Mouse (Mus musculus) left cerebral cortex, adult 18-20 months (tissue): ENCODE measurements around the gene Csnk2b. TPM values are rescaled to one million over a fixed set of nuclear protein-coding genes. Genes with fewer than 3 reads are reported as not detected.

Experiments
- total RNA-seq, 2 experiments: library from RNA; stranded (reverse); gene quantifications; 2 replicates each; pipeline ENCODE4 v1.2.3; 2021

The Csnk2b gene
- total RNA-seq, 2 experiments from 2014 or later: 192 to 198 TPM

Other genes starting within 250 kb of the Csnk2b start
- 1 to 10 TPM; 7.4 to 7.8 TPM for gene Zbtb12, start 242.6 kb downstream of the Csnk2b start, total RNA-seq
- not detected for gene Gm20547, start 240.0 kb downstream of the Csnk2b start, total RNA-seq
- 1 to 10 TPM; 2.7 to 3.4 TPM for gene C2, start 223.8 kb downstream of the Csnk2b start, total RNA-seq
- 100 to 1,000 TPM; 168 to 175 TPM for gene Ehmt2, start 223.6 kb downstream of the Csnk2b start, total RNA-seq
- gene Slc44a4, start 207.6 kb downstream of the Csnk2b start, total RNA-seq: under 1 TPM; 0.30 to 0.45 TPM
- 10 to 100 TPM; 46.2 to 48.4 TPM for gene Neu1, start 190.8 kb downstream of the Csnk2b start, total RNA-seq
- 10 to 100 TPM; 21.5 to 31.4 TPM for gene Hspa1b, start 162.8 kb downstream of the Csnk2b start, total RNA-seq
- gene Gm20481, start 152.1 kb downstream of the Csnk2b start, total RNA-seq: under 1 TPM in 1 of 2 experiments, not detected in 1; 0.72 TPM
- gene Hspa1a, start 149.9 kb downstream of the Csnk2b start, total RNA-seq: 10 to 100 TPM; 22.1 to 23.4 TPM
- under 1 TPM; 0.44 to 0.61 TPM for gene Hspa1l, start 149.3 kb downstream of the Csnk2b start, total RNA-seq
- gene Lsm2, start 140.2 kb downstream of the Csnk2b start, total RNA-seq: 10 to 100 TPM; 13.9 to 15.5 TPM
- 10 to 100 TPM; 39.6 to 44.0 TPM for gene Vars, start 121.1 kb downstream of the Csnk2b start, total RNA-seq
- under 1 TPM; 0.61 to 0.77 TPM for gene Vwa7, start 105.5 kb downstream of the Csnk2b start, total RNA-seq
- gene Sapcd1, start 94.0 kb downstream of the Csnk2b start, total RNA-seq: not detected
- gene Msh5, start 75.3 kb downstream of the Csnk2b start, total RNA-seq: under 1 TPM; 0.65 to 0.68 TPM
- gene Clic1, start 72.1 kb downstream of the Csnk2b start, total RNA-seq: 10 to 100 TPM in 1 of 2 experiments, 1 to 10 TPM in 1; 9.1 to 10.2 TPM
- 10 to 100 TPM in 1 of 2 experiments, 1 to 10 TPM in 1; 9.9 to 11.6 TPM for gene Ddah2, start 63.0 kb downstream of the Csnk2b start, total RNA-seq
- gene Ly6g6c, start 56.7 kb downstream of the Csnk2b start, total RNA-seq: not detected
- gene Mpig6b, start 55.9 kb downstream of the Csnk2b start, total RNA-seq: not detected
- gene Ly6g6e, start 45.2 kb downstream of the Csnk2b start, total RNA-seq: 1 to 10 TPM; 2.3 to 6.2 TPM
- gene Ly6g6d, start 44.0 kb downstream of the Csnk2b start, total RNA-seq: 1 to 10 TPM in 1 of 2 experiments, under 1 TPM in 1; 0.70 to 1.0 TPM
- under 1 TPM; 0.33 to 0.40 TPM for gene Ly6g6f, start 36.4 kb downstream of the Csnk2b start, total RNA-seq
- gene Abhd16a, start 32.8 kb downstream of the Csnk2b start, total RNA-seq: 100 to 1,000 TPM; 115 to 120 TPM
- not detected for gene Ly6g5c, start 13.8 kb downstream of the Csnk2b start, total RNA-seq
- gene Ly6g5b, start 6.6 kb downstream of the Csnk2b start, total RNA-seq: under 1 TPM; 0.28 to 0.72 TPM
- gene Gpank1, start 598 bp downstream of the Csnk2b start, total RNA-seq: 10 to 100 TPM; 15.9 to 16.4 TPM
- gene D17H6S53E, start 4.3 kb upstream of the Csnk2b start, total RNA-seq: 10 to 100 TPM; 31.5 to 32.2 TPM
- gene Apom, start 10.0 kb upstream of the Csnk2b start, total RNA-seq: not detected
- 100 to 1,000 TPM; 294 to 308 TPM for gene Bag6, start 13.1 kb upstream of the Csnk2b start, total RNA-seq
- gene Prrc2a, start 42.8 kb upstream of the Csnk2b start, total RNA-seq: 100 to 1,000 TPM; 270 to 288 TPM
- gene Aif1, start 54.0 kb upstream of the Csnk2b start, total RNA-seq: 10 to 100 TPM in 1 of 2 experiments, 1 to 10 TPM in 1; 8.6 to 11.6 TPM
- 1 to 10 TPM; 6.0 to 6.9 TPM for gene Lst1, start 66.4 kb upstream of the Csnk2b start, total RNA-seq
- gene Ltb, start 72.4 kb upstream of the Csnk2b start, total RNA-seq: under 1 TPM; 0.79 to 0.80 TPM
- not detected for gene Tnf, start 80.0 kb upstream of the Csnk2b start, total RNA-seq
- gene Lta, start 83.3 kb upstream of the Csnk2b start, total RNA-seq: under 1 TPM; 0.23 to 0.60 TPM
- gene Gm16181, start 98.8 kb upstream of the Csnk2b start, total RNA-seq: not detected
- gene Atp6v1g2, start 111.6 kb upstream of the Csnk2b start, total RNA-seq: 100 to 1,000 TPM; 587 to 598 TPM
- gene Nfkbil1, start 113.7 kb upstream of the Csnk2b start, total RNA-seq: 10 to 100 TPM; 11.6 to 14.9 TPM
- gene Ddx39b, start 119.7 kb upstream of the Csnk2b start, total RNA-seq: 100 to 1,000 TPM; 201 to 213 TPM
- gene H2-D1, start 140.7 kb upstream of the Csnk2b start, total RNA-seq: 10 to 100 TPM; 26.2 to 33.1 TPM
- 1 to 10 TPM in 1 of 2 experiments, under 1 TPM in 1; 0.79 to 1.2 TPM for gene H2-Q1, start 198.4 kb upstream of the Csnk2b start, total RNA-seq
- gene H2-Q2, start 220.2 kb upstream of the Csnk2b start, total RNA-seq: under 1 TPM; 0.44 to 0.82 TPM